Mouse (Mus musculus): Measurements from ENCODE around the gene Slc7a7.
"Not testable (repeated sequence)": the region's sequence is repeated elsewhere in the genome, so short reads cannot be mapped to it uniquely, and the experiment has no call there.

GRCm38 (mm10) chr14:54350773-54351541 is 66.6 kb downstream of the Slc7a7 start:
- not testable (repeated sequence) for TF ChIP-seq CTCF, EP300 (IDR thresholded peaks at IDR 0.05; ENCODE audit: low read depth)

Measured in liver, embryonic 14.5 days (tissue).